Mouse (Mus musculus) effector memory CD4-positive, alpha-beta T cell, adult 5 months (primary cell): ENCODE measurements around the gene Retreg3. TPM values are rescaled to one million over a fixed set of nuclear protein-coding genes. Genes with fewer than 3 reads are reported as not detected.

Experiments
- polyA plus RNA-seq: library from polyadenylated mRNA; unstranded; fragments of 100-300 nt; shearing (Covaris generic); gene quantifications from one replicate; pipeline ENCODE4 v1.2.1, GENCODE M21; 2017

Gene Retreg3
- 58.4 TPM for polyA plus RNA-seq

GRCm38 (mm10) chr11:101119761-101120544 lies at the start of gene Retreg3, which contains the start of gene Tubg1:
Gene Retreg3 (minus strand): TSS chr11:101119893.
Gene Tubg1 (plus strand): TSS chr11:101119938.

GRCm38 (mm10) chr11:101155728-101156371 lies 36.2 kb upstream of the Retreg3 start, which contains the start of gene Tubg2:
Gene Tubg2 (plus strand): TSS chr11:101155907.

GRCm38 (mm10) chr11:101095314-101096024 lies 24.2 kb downstream of the Retreg3 start, which contains the start of gene Psmc3ip:
Gene Psmc3ip (minus strand): TSS chr11:101095436.

GRCm38 (mm10) chr11:101086756-101087681 lies 32.7 kb downstream of the Retreg3 start, which contains the start of gene Mlx:
Gene Mlx (plus strand): TSS chr11:101087277.

GRCm38 (mm10) chr11:101082208-101083082 lies 37.2 kb downstream of the Retreg3 start, which contains the start of gene Coasy:
Gene Coasy (plus strand): TSS chr11:101082565.

GRCm38 (mm10) chr11:101078121-101078520 lies 41.6 kb downstream of the Retreg3 start, which contains the start of gene Hsd17b1:
Gene Hsd17b1 (plus strand): TSS chr11:101078411.

GRCm38 (mm10) chr11:101069391-101070188 lies 50.1 kb downstream of the Retreg3 start, which contains the start of gene Naglu:
Gene Naglu (plus strand): TSS chr11:101070012.

Other genes with a start within 250 kb of the Retreg3 start
- 338 TPM for gene Stat3, start 180.4 kb downstream of the Retreg3 start, polyA plus RNA-seq
- gene Cavin1, start 149.0 kb downstream of the Retreg3 start, polyA plus RNA-seq: not detected
- 1.00 TPM for gene Atp6v0a1, start 110.4 kb downstream of the Retreg3 start, polyA plus RNA-seq
- 7.1 TPM for gene Naglu, start 49.9 kb downstream of the Retreg3 start, polyA plus RNA-seq
- gene Hsd17b1, start 41.5 kb downstream of the Retreg3 start, polyA plus RNA-seq: not detected
- 7.8 TPM for gene Coasy, start 37.3 kb downstream of the Retreg3 start, polyA plus RNA-seq
- gene Mlx, start 32.6 kb downstream of the Retreg3 start, polyA plus RNA-seq: 56.1 TPM
- 4.1 TPM for gene Psmc3ip, start 24.5 kb downstream of the Retreg3 start, polyA plus RNA-seq
- 12.5 TPM for gene Tubg1, start within 50 bp of the Retreg3 start, polyA plus RNA-seq
- gene Tubg2, start 36.0 kb upstream of the Retreg3 start, polyA plus RNA-seq: 1.1 TPM
- gene Cntnap1, start 50.6 kb upstream of the Retreg3 start, polyA plus RNA-seq: 0.21 TPM
- gene Plekhh3, start 51.5 kb upstream of the Retreg3 start, polyA plus RNA-seq: 0.15 TPM
- 0.94 TPM for gene Ccr10, start 55.5 kb upstream of the Retreg3 start, polyA plus RNA-seq
- gene Ezh1, start 106.6 kb upstream of the Retreg3 start, polyA plus RNA-seq: 82.5 TPM
- gene Ramp2, start 126.1 kb upstream of the Retreg3 start, polyA plus RNA-seq: not detected
- 78.1 TPM for gene Vps25, start 133.8 kb upstream of the Retreg3 start, polyA plus RNA-seq
- gene Wnk4, start 140.7 kb upstream of the Retreg3 start, polyA plus RNA-seq: 0.62 TPM
- gene Cntd1, start 159.1 kb upstream of the Retreg3 start, polyA plus RNA-seq: not detected
- 41.6 TPM for gene Coa3, start 159.2 kb upstream of the Retreg3 start, polyA plus RNA-seq
- gene Becn1, start 182.4 kb upstream of the Retreg3 start, polyA plus RNA-seq: 194 TPM
- 157 TPM for gene Psme3, start 196.3 kb upstream of the Retreg3 start, polyA plus RNA-seq
- gene Aoc2, start 205.2 kb upstream of the Retreg3 start, polyA plus RNA-seq: 3.6 TPM
- gene Aoc3, start 210.7 kb upstream of the Retreg3 start, polyA plus RNA-seq: not detected
- not detected for gene G6pc, start 247.7 kb upstream of the Retreg3 start, polyA plus RNA-seq